8 mouse cellular contexts compared by ENCODE assay signal in genomic region chr2:118976941-118977340, GRCm38 (mm10). TPM values are rescaled to one million over a fixed set of nuclear protein-coding genes. Genes with fewer than 3 reads are reported as not detected.
DNase-seq lines count a peak whose midpoint lies in the region; ATAC-seq and TF ChIP-seq lines count a peak whose summit lies in the region.

No protein-coding gene starts in this region.

- no peaks in the 10 kb centered on the region for H3K36me3 ChIP-seq in heart, adult 2 months (ENCODE audit: control insufficient read depth, insufficient read depth, low read length)
- no peaks in the 10 kb centered on the region for H3K36me3 ChIP-seq in hindbrain, embryonic 11.5 days (ENCODE audit: control insufficient read depth, insufficient read depth, low read length)
- no peaks in the 10 kb centered on the region for H3K36me3 ChIP-seq in midbrain, embryonic 11.5 days (ENCODE audit: control insufficient read depth, insufficient read depth, low read length)

- no peak overlapping the region; the same call in 1 of the 2 replicates for H3K27ac ChIP-seq in heart, adult 2 months
- no peak overlapping the region for H3K27ac ChIP-seq in hindbrain, embryonic 11.5 days (ENCODE audit: low read depth, low read length)
- H3K27ac ChIP-seq in midbrain, embryonic 11.5 days (ENCODE audit: low read depth, low read length) = no peak overlapping the region

- whole genome bisulfite sequencing in heart, adult 2 months = 33% methylated on average over 5 of the region's 5 CpGs
- 18% methylated on average over 5 of the region's 5 CpGs for WGBS in hindbrain, embryonic 11.5 days
- WGBS in midbrain, embryonic 11.5 days = 15% methylated on average over 5 of the region's 5 CpGs

- ATAC-seq in hindbrain, embryonic 11.5 days (ENCODE audit: low FRiP score) = no peak
- ATAC-seq in midbrain, embryonic 11.5 days (ENCODE audit: low FRiP score) = no peak

- H3K9me3 ChIP-seq in hindbrain, embryonic 11.5 days (ENCODE audit: control insufficient read depth, low read length) = no peaks in the 10 kb centered on the region
- no peaks in the 10 kb centered on the region for H3K9me3 ChIP-seq in midbrain, embryonic 11.5 days (ENCODE audit: control insufficient read depth, low read length)

- TF ChIP-seq EP300 in heart, adult 2 months (IDR thresholded peaks at IDR 0.05; ENCODE audit: insufficient read depth, low read depth, low read length) = no peak

- peak overlapping the region; percentile 58 for H3K4me3 ChIP-seq in heart, adult 2 months
- H3K4me3 ChIP-seq in hindbrain, embryonic 11.5 days (ENCODE audit: low read depth, low read length) = peak overlapping the region; percentile 56
- H3K4me3 ChIP-seq in midbrain, embryonic 11.5 days (ENCODE audit: low read depth, low read length) = peak overlapping the region; percentile 53; the same call in 1 of the 2 replicates

- no peak for TF ChIP-seq POLR2A in heart, adult 2 months (IDR thresholded peaks at IDR 0.05; ENCODE audit: insufficient read depth, low read depth, low read length)

- no peak overlapping the region for H3K9ac ChIP-seq in heart, adult 2 months (ENCODE audit: low read depth, low read length)
- H3K9ac ChIP-seq in hindbrain, embryonic 11.5 days (ENCODE audit: low read depth, low read length) = no peak overlapping the region; the same call in 1 of the 2 replicates
- peak overlapping the region; percentile 74; the same call in 1 of the 2 replicates for H3K9ac ChIP-seq in midbrain, embryonic 11.5 days (ENCODE audit: low read length)

- no peaks in the 10 kb centered on the region for H3K79me2 ChIP-seq in heart, adult 2 months (replicated peaks; ENCODE audit: control insufficient read depth, insufficient read depth, low read length)

- TF ChIP-seq CTCF in heart, adult 2 months (IDR thresholded peaks at IDR 0.05) = no peak

- no peaks in the 10 kb centered on the region for H3K27me3 ChIP-seq in heart, adult 2 months (ENCODE audit: control insufficient read depth, insufficient read depth, low read length)
- peaks cover 31% of the 10 kb centered on the region for H3K27me3 ChIP-seq in hindbrain, embryonic 11.5 days (ENCODE audit: control insufficient read depth, insufficient read depth, low read length)
- peaks cover 38% of the 10 kb centered on the region for H3K27me3 ChIP-seq in midbrain, embryonic 11.5 days (ENCODE audit: control insufficient read depth, insufficient read depth, low read length)

- H3K4me2 ChIP-seq in hindbrain, embryonic 11.5 days (replicated peaks; ENCODE audit: low read depth, low read length) = peak overlapping the region; percentile 94
- peak overlapping the region; percentile 80 for H3K4me2 ChIP-seq in midbrain, embryonic 11.5 days

- DNase-seq in heart, adult 2 months = no peak
- no peak for DNase-seq in heart, postnatal 36 days
- DNase-seq in ES-CJ7 (ENCODE audit: low read depth, low spot score) = peak; percentile 19
- peak; percentile 36 for DNase-seq in hindbrain, embryonic 11.5 days (ENCODE audit: low spot score)
- peak; percentile 91 for DNase-seq in midbrain, embryonic 11.5 days (ENCODE audit: low spot score, missing footprints)
- no peak for DNase-seq in retina, postnatal 1 day
- no peak for DNase-seq in urinary bladder, adult 2 months (ENCODE audit: low spot score)
- DNase-seq in gastrocnemius, postnatal 25 days = no peak

- intact Hi-C loops in heart, adult 2 months (cut with DNase I) = loop anchor here (5.0 to 10.0 kb wide), 3 partner anchors 40 to 342 kb away; partner anchors contain the start of gene Knstrn
- intact Hi-C loops in heart, postnatal 36 days (cut with DNase I) = loop anchor here (5.0 kb wide), 1 partner anchor 215 kb away; the partner anchor contains the start of gene Ccdc9b

- peaks cover 3% of the 10 kb centered on the region; the same call in 1 of the 2 replicates for H3K4me1 ChIP-seq in heart, adult 2 months (ENCODE audit: control insufficient read depth, insufficient read depth, low read length)
- no peaks in the 10 kb centered on the region for H3K4me1 ChIP-seq in hindbrain, embryonic 11.5 days (replicated peaks; ENCODE audit: control insufficient read depth, insufficient read depth, low read length)
- peaks cover 3% of the 10 kb centered on the region; the same call in 1 of the 2 replicates for H3K4me1 ChIP-seq in midbrain, embryonic 11.5 days (ENCODE audit: control insufficient read depth, insufficient read depth, low read length)

RNA-seq across cellular contexts. Expression of gene Chst14, which starts 50.6 kb away (rescaled TPM):
- 1 to 10 TPM; 7.8 to 8.2 TPM for total RNA-seq in heart, adult 2 months (2021)
- polyA plus RNA-seq in heart, adult 2 months (2012; rRNA removed) = 9.5 and 10.4 TPM in 2 replicates
- 1 to 10 TPM; 9.1 to 9.3 TPM for total RNA-seq in heart, postnatal 36 days (2021)
- 19.1 and 22.2 TPM in 2 replicates for polyA plus RNA-seq in hindbrain, embryonic 11.5 days (2014; fragmentation: Nextera tagmentation; extraction: Ambion mirVana)
- 17.3 and 19.2 TPM in 2 replicates for polyA plus RNA-seq in midbrain, embryonic 11.5 days (2014; fragmentation: Nextera tagmentation; extraction: Ambion mirVana)
- polyA plus RNA-seq in urinary bladder, adult 2 months (2012; rRNA removed) = 19.9 and 20.7 TPM in 2 replicates
- total RNA-seq in gastrocnemius, postnatal 25 days (2021) = 1 to 10 TPM; 2.8 TPM

RNA-seq across cellular contexts. Expression of gene Ccdc32, which starts 52.3 kb away (rescaled TPM):
- 10 to 100 TPM in 1 of 2 experiments, 1 to 10 TPM in 1; 9.7 to 10.9 TPM for total RNA-seq in heart, adult 2 months (2021)
- 5.2 and 10.8 TPM in 2 replicates for polyA plus RNA-seq in heart, adult 2 months (2012; rRNA removed)
- total RNA-seq in heart, postnatal 36 days (2021) = 10 to 100 TPM; 10.4 to 11.2 TPM
- polyA plus RNA-seq in hindbrain, embryonic 11.5 days (2014; fragmentation: Nextera tagmentation; extraction: Ambion mirVana) = 23.3 and 25.8 TPM in 2 replicates
- polyA plus RNA-seq in midbrain, embryonic 11.5 days (2014; fragmentation: Nextera tagmentation; extraction: Ambion mirVana) = 25.0 and 25.6 TPM in 2 replicates
- polyA plus RNA-seq in urinary bladder, adult 2 months (2012; rRNA removed) = 18.8 and 19.3 TPM in 2 replicates
- total RNA-seq in gastrocnemius, postnatal 25 days (2021) = 1 to 10 TPM; 3.7 to 4.8 TPM

RNA-seq across cellular contexts. Expression of gene Rpusd2, which starts 57.6 kb away (rescaled TPM):
- total RNA-seq in heart, adult 2 months (2021) = 1 to 10 TPM; 4.1 to 5.1 TPM
- polyA plus RNA-seq in heart, adult 2 months (2012; rRNA removed) = 3.4 and 5.7 TPM in 2 replicates
- 1 to 10 TPM; 4.5 to 5.2 TPM for total RNA-seq in heart, postnatal 36 days (2021)
- 6.6 and 7.2 TPM in 2 replicates for polyA plus RNA-seq in hindbrain, embryonic 11.5 days (2014; fragmentation: Nextera tagmentation; extraction: Ambion mirVana)
- 7.4 and 7.9 TPM in 2 replicates for polyA plus RNA-seq in midbrain, embryonic 11.5 days (2014; fragmentation: Nextera tagmentation; extraction: Ambion mirVana)
- polyA plus RNA-seq in urinary bladder, adult 2 months (2012; rRNA removed) = 2.9 and 3.5 TPM in 2 replicates
- total RNA-seq in gastrocnemius, postnatal 25 days (2021) = 1 to 10 TPM; 2.4 to 2.5 TPM

Comparison
In these comparisons a context has a peak if more than half of its experiments do, and no peak if none do; other contexts are left out.
1. DNase-seq: peak in ES-CJ7 (single experiment), hindbrain, embryonic 11.5 days (single experiment) and midbrain, embryonic 11.5 days (single experiment); none in heart, adult 2 months (0 of 2), heart, postnatal 36 days (0 of 2), retina, postnatal 1 day (single experiment), urinary bladder, adult 2 months (single experiment) and gastrocnemius, postnatal 25 days (single experiment).
2. Peak in every context shown above with its lines, with median percentiles within 50 percentile points of each other: H3K4me3 ChIP-seq.